Comparison of ENCODE assay signal across 21 mouse cellular contexts in the genomic region with DNA sequence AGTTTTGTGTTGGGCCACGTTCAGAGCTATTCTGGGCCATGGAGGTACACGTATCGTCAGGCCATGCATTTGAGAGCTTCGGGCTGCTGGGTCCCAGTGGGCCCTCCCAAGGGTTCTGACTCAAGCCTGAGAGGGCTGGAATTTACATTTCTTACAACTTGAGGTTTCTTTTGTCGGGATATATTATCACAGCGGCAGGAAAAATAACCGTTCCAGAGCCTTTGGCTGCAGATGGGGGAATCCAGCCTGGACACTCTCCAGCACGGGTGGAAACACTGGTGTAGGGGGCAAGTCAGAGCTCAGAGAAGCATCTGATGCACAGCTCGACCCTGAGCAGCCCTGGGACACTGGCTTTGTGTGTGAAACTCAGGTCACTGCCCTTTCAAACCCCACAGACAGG.
DNase-seq lines count a peak whose midpoint lies in the region; ATAC-seq and TF ChIP-seq lines count a peak whose summit lies in the region.
"Had no signal": no experiment of that assay in that cellular context is flagged by ENCODE, and none has a peak within 500 bp of the region (broad histone marks: within the 10 kb centered on the region; RNA-seq: fewer than 3 reads in every experiment).

No protein-coding gene starts in this region.

- DNase-seq in gastrocnemius, adult 2 months: no peak
- no peak for DNase-seq in gastrocnemius, adult 8-10 months (ENCODE audit: low spot score in 2 of 2)
- peak; percentile 53 for DNase-seq in heart, postnatal 4 days
- DNase-seq in heart, postnatal 10 days: no peak
- DNase-seq in lung, adult 2 months: no peak
- no peak for DNase-seq in stomach, postnatal 0 days (ENCODE audit: low spot score)
- DNase-seq in liver: no peak
- DNase-seq: adrenal gland, postnatal 36 days; cerebellum, adult 11-12 months; cerebellum, postnatal 14 days; heart, adult 2 months; kidney, adult 8-10 months; lung, postnatal 36 days; spleen, adult 18-20 months; thymus, postnatal 14 days had no signal

- H3K27ac ChIP-seq in gastrocnemius, adult 2 months: peak overlapping the region; percentile 63; the same call in 1 of the 2 replicates
- no peak overlapping the region for H3K27ac ChIP-seq in lung, embryonic 16.5 days (ENCODE audit: low read length)
- peak overlapping the region; percentile 53; the same call in 1 of the 2 replicates for H3K27ac ChIP-seq in stomach, postnatal 0 days (replicated peaks)
- H3K27ac ChIP-seq: forebrain, embryonic 15.5 days; heart, adult 2 months; hindbrain, embryonic 12.5 days; midbrain, embryonic 15.5 days had no signal

- peaks cover 29% of the 10 kb centered on the region for H3K4me1 ChIP-seq in lung, embryonic 16.5 days (replicated peaks; ENCODE audit: control insufficient read depth, insufficient read depth, low read length)
- no peaks in the 10 kb centered on the region for H3K4me1 ChIP-seq in lung, adult 2 months (ENCODE audit: control insufficient read depth, insufficient read depth, low read length)
- no peaks in the 10 kb centered on the region for H3K4me1 ChIP-seq in stomach, postnatal 0 days (replicated peaks; ENCODE audit: control insufficient read depth, insufficient read depth)

- H3K36me3 ChIP-seq in lung, embryonic 16.5 days (ENCODE audit: control insufficient read depth, insufficient read depth, low read length): no peaks in the 10 kb centered on the region
- no peaks in the 10 kb centered on the region for H3K36me3 ChIP-seq in stomach, postnatal 0 days (ENCODE audit: control insufficient read depth, insufficient read depth, low read length)
- H3K36me3 ChIP-seq: forebrain, embryonic 15.5 days; G1E; hindbrain, embryonic 12.5 days; midbrain, embryonic 15.5 days had no signal

- peaks cover 6% of the 10 kb centered on the region; the same call in 1 of the 2 replicates for H3K27me3 ChIP-seq in lung, embryonic 16.5 days (ENCODE audit: control insufficient read depth, insufficient read depth, low read depth, low read length)
- no peaks in the 10 kb centered on the region for H3K27me3 ChIP-seq in stomach, postnatal 0 days (ENCODE audit: control insufficient read depth, insufficient read depth, low read length)
- H3K27me3 ChIP-seq: forebrain, embryonic 15.5 days; hindbrain, embryonic 12.5 days; midbrain, embryonic 15.5 days had no signal

- no peak for TF ChIP-seq CTCF in gastrocnemius, adult 2 months (IDR thresholded peaks at IDR 0.05)
- no peak for TF ChIP-seq CTCF in lung, adult 2 months (IDR thresholded peaks at IDR 0.05; ENCODE audit: insufficient read depth, low read length)
- TF ChIP-seq CTCF in stomach, postnatal 0 days (IDR thresholded peaks at IDR 0.05; ENCODE audit: low read depth): no peak

- ATAC-seq in lung, embryonic 16.5 days (ENCODE audit: low read depth): no peak
- ATAC-seq in stomach, postnatal 0 days (ENCODE audit: low FRiP score, low TSS enrichment): no peak
- ATAC-seq: forebrain, embryonic 15.5 days; midbrain, embryonic 15.5 days had no signal

- no peak for TF ChIP-seq EP300 in stomach, postnatal 0 days (optimal IDR thresholded peaks at IDR 0.05)

- H3K4me3 ChIP-seq in gastrocnemius, adult 2 months: no peak overlapping the region
- no peak overlapping the region for H3K4me3 ChIP-seq in lung, embryonic 16.5 days (ENCODE audit: low read length)
- H3K4me3 ChIP-seq in lung, adult 2 months (replicated peaks; ENCODE audit: extremely low read depth, low read depth, low read length): no peak overlapping the region
- no peak overlapping the region for H3K4me3 ChIP-seq in stomach, postnatal 0 days (ENCODE audit: low read depth, low read length)
- H3K4me3 ChIP-seq: forebrain, embryonic 15.5 days; heart, adult 2 months; hindbrain, embryonic 12.5 days; midbrain, embryonic 15.5 days; myocyte had no signal

- intact Hi-C loops in gastrocnemius, adult 2 months (cut with DNase I): no loop called here
- intact Hi-C loops in heart, postnatal 10 days (cut with DNase I): no loop called here

- H3K9me3 ChIP-seq in lung, embryonic 16.5 days (ENCODE audit: control insufficient read depth, low read length): no peaks in the 10 kb centered on the region
- H3K9me3 ChIP-seq in stomach, postnatal 0 days (ENCODE audit: control insufficient read depth, low read length): no peaks in the 10 kb centered on the region
- H3K9me3 ChIP-seq: forebrain, embryonic 15.5 days; G1E; hindbrain, embryonic 12.5 days; midbrain, embryonic 15.5 days had no signal

- 46% methylated on average over 9 of the region's 9 CpGs for WGBS in lung, embryonic 16.5 days
- WGBS in lung, adult 2 months: 67% methylated on average over 9 of the region's 9 CpGs
- 39% methylated on average over 9 of the region's 9 CpGs for WGBS in stomach, postnatal 0 days

- no peak for TF ChIP-seq POLR2A in lung, adult 2 months (IDR thresholded peaks at IDR 0.05; ENCODE audit: borderline replicate concordance, extremely low read depth, low read depth, low read length)

- H3K4me2 ChIP-seq in lung, embryonic 16.5 days (ENCODE audit: low read depth, low read length): no peak overlapping the region
- no peak overlapping the region for H3K4me2 ChIP-seq in stomach, postnatal 0 days (replicated peaks; ENCODE audit: low read depth)
- H3K4me2 ChIP-seq: forebrain, embryonic 15.5 days; hindbrain, embryonic 12.5 days; midbrain, embryonic 15.5 days had no signal

- H3K9ac ChIP-seq in lung, embryonic 16.5 days (ENCODE audit: low read length): 0 out of 2 replicates have a peak overlapping the region, but pooled peaks have one; percentile 7
- H3K9ac ChIP-seq in stomach, postnatal 0 days (ENCODE audit: low read length): no peak overlapping the region
- H3K9ac ChIP-seq: forebrain, embryonic 15.5 days; hindbrain, embryonic 12.5 days; midbrain, embryonic 15.5 days had no signal
